Mouse (Mus musculus): Measurements from ENCODE around the gene Hnrnpr.

GRCm38 (mm10) chr4:136270648-136271047, 40.1 kb upstream of the Hnrnpr start:
- TF ChIP-seq CTCF (IDR thresholded peaks at IDR 0.05; ENCODE audit: insufficient read depth, low read depth, low read length) (no peak), POLR2A (IDR thresholded peaks at IDR 0.05; ENCODE audit: insufficient read depth, low read depth, low read length) (no peak)
